Mouse (Mus musculus) kidney, adult 9 months (tissue): ENCODE measurements at regions not wholly inside any gene's neighbourhood (a gene's known extent, or its start where the extent isn't known, plus 50 kb on each side); places are given as distances from the start of the nearest gene placed in this dataset.

Experiments
- DNase-seq: peaks from one replicate; pipeline ENCODE4 v3.0.0; 2022

GRCm38 (mm10) chrX:68954687-68955086, 61.8 kb upstream of the Gm6812 start:
- no peak for DNase-seq

DNA sequence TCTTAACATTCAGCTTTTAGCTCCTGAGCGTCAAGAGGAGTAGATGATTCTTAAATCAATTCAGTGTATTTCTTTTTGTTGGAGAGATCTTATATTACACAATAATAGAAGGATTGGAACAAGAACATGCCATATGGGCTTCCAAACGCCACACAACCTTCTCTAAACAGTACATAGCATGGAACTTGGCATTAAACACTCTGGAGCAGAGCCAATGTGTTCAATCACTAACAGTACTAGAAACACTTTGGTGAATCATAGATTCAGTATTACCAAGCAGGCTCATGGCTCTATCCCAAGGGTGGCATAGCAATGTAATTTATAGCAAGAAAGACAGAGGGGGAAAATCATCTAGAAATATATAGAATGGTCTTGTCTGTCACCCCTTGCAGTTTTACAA, 60.4 kb upstream of the Gm6812 start:
- no peak for DNase-seq

- DNase-seq, result peak; percentile 9
These were observed 57.9 kb upstream of the Gm6812 start for GRCm38 (mm10) chrX:68950730-68951129.

DNA sequence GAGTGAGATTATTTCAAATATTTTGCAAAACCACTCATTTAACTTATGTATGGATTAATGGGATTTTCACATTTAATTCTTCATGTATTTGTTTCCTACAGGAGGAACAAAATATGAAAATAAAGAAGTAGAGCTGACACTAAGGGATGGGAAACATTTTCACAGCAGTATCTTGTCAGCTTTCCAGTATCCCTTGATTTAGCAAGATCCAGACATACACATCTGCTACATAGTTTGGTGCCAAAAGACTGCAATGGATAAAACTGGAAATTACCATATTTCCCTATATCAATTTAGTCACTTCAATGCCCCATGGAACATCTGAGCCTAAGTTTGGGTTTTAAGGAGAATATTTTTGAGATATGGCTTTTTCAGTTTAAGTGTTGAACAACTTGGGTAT, 52.9 kb upstream of the Gm6812 start:
- no peak for DNase-seq
